Mouse (Mus musculus): ENCODE results near the gene Eps15. TPM values are rescaled to one million over a fixed set of nuclear protein-coding genes. Genes with fewer than 3 reads are reported as not detected.

Eps15 gene
- polyA plus RNA-seq, 1 experiment, result 39.4 TPM

GRCm38 (mm10) chr4:109432668-109433375 lies 152.8 kb downstream of the Eps15 start:
- H3K27ac ChIP-seq (ENCODE audit: control insufficient read depth, insufficient read depth, low read depth, low read length), result no peak overlapping the region
- no peak overlapping the region for H3K4me3 ChIP-seq (ENCODE audit: control insufficient read depth, low read depth, low read length)
- H3K27me3 ChIP-seq (ENCODE audit: control insufficient read depth, insufficient read depth, low read length), result no peaks in the 10 kb centered on the region
- peaks cover 9% of the 10 kb centered on the region for H3K4me1 ChIP-seq (ENCODE audit: control insufficient read depth, insufficient read depth, low read length)
- TF ChIP-seq CTCF (IDR thresholded peaks at IDR 0.05; ENCODE audit: control insufficient read depth, insufficient read depth, insufficient replicate concordance, low read depth, low read length), result no peak
- TF ChIP-seq POLR2A (IDR thresholded peaks at IDR 0.05; ENCODE audit: control insufficient read depth, low read depth, low read length), result no peak
- no peaks in the 10 kb centered on the region for H3K36me3 ChIP-seq (ENCODE audit: control insufficient read depth, insufficient read depth, low read length)

- peaks cover 9% of the 10 kb centered on the region for H3K4me1 ChIP-seq (ENCODE audit: control insufficient read depth, insufficient read depth, low read length)
- no peaks in the 10 kb centered on the region for H3K36me3 ChIP-seq (ENCODE audit: control insufficient read depth, insufficient read depth, low read length)
- no peaks in the 10 kb centered on the region for H3K27me3 ChIP-seq (ENCODE audit: control insufficient read depth, insufficient read depth, low read length)
- H3K27ac ChIP-seq (ENCODE audit: control insufficient read depth, insufficient read depth, low read depth, low read length), result no peak overlapping the region
- TF ChIP-seq POLR2A (IDR thresholded peaks at IDR 0.05; ENCODE audit: control insufficient read depth, low read depth, low read length), result no peak
- TF ChIP-seq CTCF (IDR thresholded peaks at IDR 0.05; ENCODE audit: control insufficient read depth, insufficient read depth, insufficient replicate concordance, low read depth, low read length), result no peak
- no peak overlapping the region for H3K4me3 ChIP-seq (ENCODE audit: control insufficient read depth, low read depth, low read length)
Measured at GRCm38 (mm10) chr4:109433641-109434040, 153.6 kb downstream of the Eps15 start.

GRCm38 (mm10) chr4:109434256-109434655 lies 154.2 kb downstream of the Eps15 start:
- Histone ChIP-seq H3K27me3 (ENCODE audit: control insufficient read depth, insufficient read depth, low read length) (no peaks in the 10 kb centered on the region), H3K36me3 (ENCODE audit: control insufficient read depth, insufficient read depth, low read length) (no peaks in the 10 kb centered on the region), H3K4me1 (ENCODE audit: control insufficient read depth, insufficient read depth, low read length) (peaks cover 9% of the 10 kb centered on the region), H3K27ac (ENCODE audit: control insufficient read depth, insufficient read depth, low read depth, low read length) (no peak overlapping the region), H3K4me3 (ENCODE audit: control insufficient read depth, low read depth, low read length) (no peak overlapping the region)
- TF ChIP-seq POLR2A (IDR thresholded peaks at IDR 0.05; ENCODE audit: control insufficient read depth, low read depth, low read length), result no peak
- no peak for TF ChIP-seq CTCF (IDR thresholded peaks at IDR 0.05; ENCODE audit: control insufficient read depth, insufficient read depth, insufficient replicate concordance, low read depth, low read length)

Other genes with a start within 250 kb of the Eps15 start
- gene Osbpl9, start 78.0 kb upstream of the Eps15 start, polyA plus RNA-seq (2012; rRNA removed), result 90.5 and 100 TPM in 2 replicates
- gene Calr4, start 45.8 kb upstream of the Eps15 start, polyA plus RNA-seq (2012; rRNA removed), result 1.8 and 2.4 TPM in 2 replicates
- gene Ttc39a, start 126.4 kb downstream of the Eps15 start, polyA plus RNA-seq (2012; rRNA removed), result 179 and 183 TPM in 2 replicates
- gene Rnf11, start 204.5 kb downstream of the Eps15 start, polyA plus RNA-seq (2012; rRNA removed), result 43.0 and 44.2 TPM in 2 replicates

Data from testis, adult 2 months (tissue).